Mouse (Mus musculus): ENCODE data around the gene Krt84. TPM values are rescaled to one million over a fixed set of nuclear protein-coding genes. Genes with fewer than 3 reads are reported as not detected.
"Not testable (repeated sequence)": the region's sequence is repeated elsewhere in the genome, so short reads cannot be mapped to it uniquely, and the experiment has no call there.

Gene Krt84
- polyA plus RNA-seq, 1 experiment from 2014 or later, result not detected

- no peak for TF ChIP-seq CTCF (IDR thresholded peaks at IDR 0.05; ENCODE audit: low read depth)
- WGBS, result 45% methylated on average over 9 of the region's 9 CpGs
- no peak overlapping the region for H3K27ac ChIP-seq (ENCODE audit: low read depth)
- H3K27me3 ChIP-seq (ENCODE audit: insufficient read depth, low read length), result no peaks in the 10 kb centered on the region
- ATAC-seq (ENCODE audit: insufficient read depth), result no peak; the same call in 1 of the 2 replicates
- no peak overlapping the region for H3K4me2 ChIP-seq
- H3K4me3 ChIP-seq (ENCODE audit: low read depth, low read length), result no peak overlapping the region
- no peaks in the 10 kb centered on the region for H3K9me3 ChIP-seq (ENCODE audit: low read depth, low read length)
- no peaks in the 10 kb centered on the region for H3K4me1 ChIP-seq (ENCODE audit: insufficient read depth)
- H3K36me3 ChIP-seq (ENCODE audit: insufficient read depth), result no peaks in the 10 kb centered on the region
- DNase-seq, result no peak
- H3K9ac ChIP-seq, result no peak overlapping the region
These were observed 3.6 kb upstream of the Krt84 start for GRCm38 (mm10) chr15:101536054-101536850.

- ATAC-seq (ENCODE audit: insufficient read depth) (no peak), DNase-seq (no peak)
- Histone ChIP-seq H3K4me1 (ENCODE audit: insufficient read depth) (no peaks in the 10 kb centered on the region), H3K4me3 (ENCODE audit: low read depth, low read length) (no peak overlapping the region), H3K4me2 (no peak overlapping the region), H3K27ac (ENCODE audit: low read depth) (no peak overlapping the region), H3K9me3 (ENCODE audit: low read depth, low read length) (no peaks in the 10 kb centered on the region), H3K27me3 (ENCODE audit: insufficient read depth, low read length) (no peaks in the 10 kb centered on the region), H3K36me3 (ENCODE audit: insufficient read depth) (no peaks in the 10 kb centered on the region), H3K9ac (no peak overlapping the region)
- TF ChIP-seq CTCF (IDR thresholded peaks at IDR 0.05; ENCODE audit: low read depth), result no peak
- WGBS, result 65% methylated on average over 4 of the region's 4 CpGs
These were observed 9.9 kb downstream of the Krt84 start for GRCm38 (mm10) chr15:101522556-101523232.

GRCm38 (mm10) chr15:101519792-101520191 lies 12.8 kb downstream of the Krt84 start:
- H3K36me3 ChIP-seq (ENCODE audit: insufficient read depth), result no peaks in the 10 kb centered on the region
- no peak overlapping the region for H3K27ac ChIP-seq (ENCODE audit: low read depth)
- peak; percentile 93 for DNase-seq
- WGBS, result 12% methylated on average over 2 of the region's 2 CpGs
- peak; percentile 91 for TF ChIP-seq CTCF (IDR thresholded peaks at IDR 0.05; ENCODE audit: low read depth)
- no peaks in the 10 kb centered on the region for H3K9me3 ChIP-seq (ENCODE audit: low read depth, low read length)
- H3K4me1 ChIP-seq (ENCODE audit: insufficient read depth), result no peaks in the 10 kb centered on the region
- no peak overlapping the region for H3K9ac ChIP-seq
- no peak overlapping the region for H3K4me2 ChIP-seq
- no peak for ATAC-seq (ENCODE audit: insufficient read depth)
- H3K4me3 ChIP-seq (ENCODE audit: low read depth, low read length), result no peak overlapping the region
- no peaks in the 10 kb centered on the region for H3K27me3 ChIP-seq (ENCODE audit: insufficient read depth, low read length)

GRCm38 (mm10) chr15:101517161-101517560 lies 15.5 kb downstream of the Krt84 start, which contains the start of gene Gm49425:
TSS of gene Gm49425 (minus strand) at chr15:101517261.
- not testable (repeated sequence) for H3K9ac ChIP-seq; H3K9me3 ChIP-seq (ENCODE audit: low read depth, low read length); H3K36me3 ChIP-seq (ENCODE audit: insufficient read depth); ATAC-seq (ENCODE audit: insufficient read depth); H3K4me2 ChIP-seq; H3K4me3 ChIP-seq (ENCODE audit: low read depth, low read length); H3K27me3 ChIP-seq (ENCODE audit: insufficient read depth, low read length); H3K4me1 ChIP-seq (ENCODE audit: insufficient read depth); DNase-seq; H3K27ac ChIP-seq (ENCODE audit: low read depth)
- 77% methylated on average over 2 of the region's 2 CpGs for WGBS

GRCm38 (mm10) chr15:101508247-101508646 lies 24.4 kb downstream of the Krt84 start:
- Histone ChIP-seq H3K9ac (no peak overlapping the region), H3K4me3 (ENCODE audit: low read depth, low read length) (no peak overlapping the region), H3K4me2 (no peak overlapping the region), H3K27me3 (ENCODE audit: insufficient read depth, low read length) (no peaks in the 10 kb centered on the region), H3K9me3 (ENCODE audit: low read depth, low read length) (no peaks in the 10 kb centered on the region), H3K36me3 (ENCODE audit: insufficient read depth) (no peaks in the 10 kb centered on the region), H3K27ac (ENCODE audit: low read depth) (no peak overlapping the region), H3K4me1 (ENCODE audit: insufficient read depth) (no peaks in the 10 kb centered on the region)
- no peak for TF ChIP-seq CTCF (IDR thresholded peaks at IDR 0.05; ENCODE audit: low read depth)
- DNase-seq, result peak; percentile 43
- WGBS, result 44% methylated on average over 9 of the region's 9 CpGs
- no peak for ATAC-seq (ENCODE audit: insufficient read depth)

GRCm38 (mm10) chr15:101506896-101507758 lies 25.5 kb downstream of the Krt84 start:
- Histone ChIP-seq H3K27ac (ENCODE audit: low read depth) (no peak overlapping the region), H3K36me3 (ENCODE audit: insufficient read depth) (no peaks in the 10 kb centered on the region), H3K4me3 (ENCODE audit: low read depth, low read length) (no peak overlapping the region), H3K9me3 (ENCODE audit: low read depth, low read length) (no peaks in the 10 kb centered on the region), H3K9ac (no peak overlapping the region), H3K4me1 (ENCODE audit: insufficient read depth) (no peaks in the 10 kb centered on the region), H3K4me2 (no peak overlapping the region), H3K27me3 (ENCODE audit: insufficient read depth, low read length) (no peaks in the 10 kb centered on the region)
- ATAC-seq (ENCODE audit: insufficient read depth), result no peak
- TF ChIP-seq CTCF (IDR thresholded peaks at IDR 0.05; ENCODE audit: low read depth), result no peak
- 44% methylated on average over 14 of the region's 14 CpGs for WGBS
- no peak for DNase-seq

Measured in lung, embryonic 14.5 days (tissue).